Mouse (Mus musculus) embryonic fibroblast, embryonic 13.5 days (primary cell): Measurements from ENCODE around the gene Elovl6.

Experiments used
- CTCF ChIP-seq: IDR thresholded peaks from 2 replicates; pipeline ENCODE4 v1.5.1; 2011; ENCODE audit warnings: mild to moderate bottlenecking, control low read depth, low read length, moderate library complexity, borderline replicate concordance; ENCODE audit not compliant: insufficient read depth
- POLR2A ChIP-seq: IDR thresholded peaks from 2 replicates; pipeline ENCODE4 v1.6.1; 2011; ENCODE audit warnings: low read depth, mild to moderate bottlenecking, control low read depth, low read length, moderate library complexity

DNA sequence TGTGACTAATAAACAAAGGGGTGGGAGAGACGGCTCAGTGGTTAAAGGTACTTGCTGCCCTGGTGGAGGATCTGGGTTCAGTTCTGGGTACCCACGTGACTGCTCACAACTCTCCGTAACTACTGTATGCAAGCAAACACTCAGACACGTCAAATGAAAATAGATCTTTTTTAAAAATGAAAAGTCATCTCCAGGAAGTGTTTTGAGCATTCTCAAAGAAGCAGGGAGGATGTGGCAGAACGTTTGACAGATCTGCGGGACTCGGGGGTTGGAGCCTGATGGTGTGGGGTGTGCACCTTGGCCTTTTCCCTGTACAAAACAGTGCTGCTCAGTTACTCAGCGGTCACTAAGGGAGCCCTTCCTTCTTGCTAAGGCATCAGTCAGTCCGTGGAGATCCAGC, 70.1 kb downstream of the Elovl6 start:
- TF ChIP-seq POLR2A (no peak), CTCF (no peak)
